Mouse (Mus musculus) heart, embryonic 15.5 days (tissue): ENCODE results near the gene Csde1. TPM values are rescaled to one million over a fixed set of nuclear protein-coding genes. Genes with fewer than 3 reads are reported as not detected.

ENCODE experiments used
- ATAC-seq: fragments of 200-750 bp; cut with Nextera tagmentation; replicated peaks from 2 replicates; pipeline ENCODE4 v1.8.0; 2017; ENCODE audit warnings: low read depth, moderate TSS enrichment; ENCODE audit not compliant: insufficient number of reproducible peaks, insufficient read depth, low FRiP score
- H3K27ac ChIP-seq: fragments of 300-500 bp; sonication (generic); 2 replicates; pipeline ENCODE4 v1.5.1; 2015; ENCODE audit warnings: mild to moderate bottlenecking, inconsistent platforms
- H3K27me3 ChIP-seq: fragments of 300-500 bp; sonication (generic); 2 replicates; pipeline ENCODE4 v1.6.1; 2015; ENCODE audit warnings: inconsistent platforms
- H3K36me3 ChIP-seq: fragments of 300-500 bp; sonication (generic); 2 replicates; pipeline ENCODE4 v1.6.1; 2015; ENCODE audit warnings: mild to moderate bottlenecking, inconsistent platforms
- H3K4me1 ChIP-seq: fragments of 300-500 bp; sonication (generic); replicated peaks from 2 replicates; pipeline ENCODE4 v1.6.1; 2015; ENCODE audit warnings: inconsistent platforms
- H3K4me2 ChIP-seq: fragments of 300-500 bp; sonication (generic); 2 replicates; pipeline ENCODE4 v1.6.1; 2015; ENCODE audit warnings: inconsistent platforms, mild to moderate bottlenecking, moderate library complexity
- H3K4me3 ChIP-seq: fragments of 300-500 bp; sonication (generic); 2 replicates; pipeline ENCODE4 v1.5.1; 2015; ENCODE audit warnings: mild to moderate bottlenecking, inconsistent platforms
- H3K9ac ChIP-seq: fragments of 300-500 bp; sonication (generic); 2 replicates; pipeline ENCODE4 v1.6.1; 2015; ENCODE audit warnings: mild to moderate bottlenecking, inconsistent platforms
- H3K9me3 ChIP-seq: fragments of 300-500 bp; sonication (generic); replicated peaks from 2 replicates; pipeline ENCODE4 v1.6.1; 2016; ENCODE audit warnings: inconsistent platforms
- WGBS: fragments of 180-500 bp; shearing (Covaris S2); methylation state at CpG from one replicate; pipeline ENCODE4 v1.1.7; 2015; ENCODE audit warnings: mixed read lengths; 5-methylcytosine and 5-hydroxymethylcytosine counted together
- polyA plus RNA-seq: library from polyadenylated mRNA; unstranded; fragments of >200 nt; fragmentation: Nextera tagmentation; extraction: Ambion mirVana; gene quantifications from 2 replicates; pipeline ENCODE4 v1.2.1, GENCODE M21; 2015

Gene Csde1
- polyA plus RNA-seq, 1 experiment from 2014 or later, result 259 TPM

- no peaks in the 10 kb centered on the region for H3K36me3 ChIP-seq
- WGBS, result 51% methylated on average over 2 of the region's 2 CpGs
- no peak for ATAC-seq
- no peaks in the 10 kb centered on the region for H3K27me3 ChIP-seq
- no peak overlapping the region for H3K4me2 ChIP-seq
- peaks cover 13% of the 10 kb centered on the region for H3K4me1 ChIP-seq
- H3K27ac ChIP-seq, result no peak overlapping the region
- no peaks in the 10 kb centered on the region for H3K9me3 ChIP-seq
- no peak overlapping the region for H3K9ac ChIP-seq
- H3K4me3 ChIP-seq, result no peak overlapping the region
These were observed 80.5 kb downstream of the Csde1 start for GRCm38 (mm10) chr3:103100735-103101134.

GRCm38 (mm10) chr3:103101194-103101593 lies 81.0 kb downstream of the Csde1 start:
- H3K27me3 ChIP-seq, result no peaks in the 10 kb centered on the region
- ATAC-seq, result no peak

GRCm38 (mm10) chr3:103101909-103102308 lies 81.7 kb downstream of the Csde1 start:
- no peaks in the 10 kb centered on the region for H3K27me3 ChIP-seq
- peak overlapping the region; percentile 73 for H3K4me3 ChIP-seq
- H3K27ac ChIP-seq, result 0 out of 2 replicates have a peak overlapping the region, but pooled peaks have one; percentile 38
- H3K4me2 ChIP-seq, result peak overlapping the region; percentile 90
- no peaks in the 10 kb centered on the region for H3K9me3 ChIP-seq
- peaks cover 13% of the 10 kb centered on the region for H3K4me1 ChIP-seq
- WGBS, result 1% methylated on average over 14 of the region's 14 CpGs
- peak; percentile 24 for ATAC-seq
- H3K36me3 ChIP-seq, result no peaks in the 10 kb centered on the region
- H3K9ac ChIP-seq, result peak overlapping the region; percentile 53

More at GRCm38 (mm10) chr3:103101194-103101593, 81.0 kb downstream of the Csde1 start:
- Histone ChIP-seq H3K4me2 (no peak overlapping the region), H3K27ac (no peak overlapping the region), H3K9ac (no peak overlapping the region), H3K4me3 (no peak overlapping the region), H3K4me1 (peaks cover 13% of the 10 kb centered on the region), H3K9me3 (no peaks in the 10 kb centered on the region), H3K36me3 (no peaks in the 10 kb centered on the region)
- WGBS, result 49% methylated on average over 5 of the region's 5 CpGs

GRCm38 (mm10) chr3:103102454-103103390 lies 82.5 kb downstream of the Csde1 start, which contains the start of gene Dennd2c:
Gene Dennd2c (plus strand): TSS chr3:103102604.
- Histone ChIP-seq H3K27me3 (no peaks in the 10 kb centered on the region), H3K4me3 (peak within 1 kb of the TSS; percentile 73), H3K4me1 (peaks cover 13% of the 10 kb centered on the region), H3K27ac (peak within 1 kb of the TSS; percentile 69), H3K9ac (peak within 1 kb of the TSS; percentile 59), H3K36me3 (no peaks in the 10 kb centered on the region), H3K4me2 (peak within 1 kb of the TSS; percentile 90), H3K9me3 (no peaks in the 10 kb centered on the region)
- under 1% methylated on average over 72 of the region's 72 CpGs for WGBS
- peak; percentile 99 for ATAC-seq

Other genes starting within 250 kb of the Csde1 start
- 0.08 TPM in 1 of 2 replicates, not detected in the other for gene Tshb, start 237.7 kb upstream of the Csde1 start, polyA plus RNA-seq
- not detected in 2 replicates for gene Sycp1, start 84.3 kb upstream of the Csde1 start, polyA plus RNA-seq
- gene Nr1h5, start 56.3 kb upstream of the Csde1 start, polyA plus RNA-seq, result 0.06 and 0.14 TPM in 2 replicates
- 61.8 and 67.6 TPM in 2 replicates for gene Sike1, start 24.7 kb upstream of the Csde1 start, polyA plus RNA-seq
- 60.5 and 73.7 TPM in 2 replicates for gene Nras, start 37.9 kb downstream of the Csde1 start, polyA plus RNA-seq
- gene Ampd1, start 53.6 kb downstream of the Csde1 start, polyA plus RNA-seq, result 0.19 and 0.32 TPM in 2 replicates
- 2.9 and 5.0 TPM in 2 replicates for gene Dennd2c, start 82.2 kb downstream of the Csde1 start, polyA plus RNA-seq
- gene Bcas2, start 151.2 kb downstream of the Csde1 start, polyA plus RNA-seq, result 120 and 122 TPM in 2 replicates